Mouse (Mus musculus) cortical plate, adult 2 months (tissue): ENCODE data around the gene Prkaa1.

Experiments
- CTCF ChIP-seq: fragments of 200-500 bp; IDR thresholded peaks from 2 replicates; pipeline ENCODE4 v1.5.1; 2011; ENCODE audit warnings: mild to moderate bottlenecking, control low read depth, low read length; ENCODE audit not compliant: insufficient read depth; ENCODE audit errors: extremely low read depth
- POLR2A ChIP-seq: fragments of 200-500 bp; IDR thresholded peaks from 2 replicates; pipeline ENCODE4 v1.6.1; 2011; ENCODE audit warnings: mild to moderate bottlenecking, low read length, control low read depth; ENCODE audit not compliant: insufficient read depth; ENCODE audit errors: extremely low read depth

DNA sequence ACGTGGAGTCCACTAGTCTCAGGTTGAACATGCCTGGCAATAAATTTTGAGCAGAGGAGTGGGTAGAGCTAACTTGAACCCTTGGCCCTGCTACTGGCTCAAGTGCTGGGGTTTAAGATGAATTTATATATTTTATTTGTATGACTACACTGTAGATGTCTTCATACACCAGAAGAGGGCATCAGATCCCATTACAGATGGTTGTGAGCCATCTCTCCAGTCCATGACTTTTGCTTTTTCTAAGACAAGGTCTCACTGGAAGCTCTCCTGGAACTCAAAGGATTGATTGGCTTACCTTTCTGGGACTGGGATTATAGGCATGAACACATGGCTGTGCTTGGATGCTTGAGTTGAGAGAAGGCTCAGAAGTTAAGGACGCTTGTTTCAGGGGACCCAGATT lies 24.0 kb upstream of the Prkaa1 start:
- TF ChIP-seq CTCF, result no peak
- no peak for TF ChIP-seq POLR2A
